Mouse (Mus musculus): ENCODE measurements around the gene Slc30a1.

GRCm38 (mm10) chr1:191960946-191961345 lies 54.4 kb downstream of the Slc30a1 start:
- TF ChIP-seq CTCF (IDR thresholded peaks at IDR 0.05; ENCODE audit: low read depth, low read length), result no peak
- no peak for TF ChIP-seq POLR2A (IDR thresholded peaks at IDR 0.05; ENCODE audit: extremely low read depth, insufficient read depth, low read length)
